Mouse (Mus musculus) frontal cortex, adult 2 months (tissue): Measurements from ENCODE around the gene Tram2. TPM values are rescaled to one million over a fixed set of nuclear protein-coding genes. Genes with fewer than 3 reads are reported as not detected.
A peak's percentile ranks its signal among the peaks of the same experiment; 100 is the strongest.

Experiments
- DNase-seq, 2 experiments: peaks; one replicate each; pipeline ENCODE4 v3.0.0; 2022; ENCODE audit warnings: low spot score in 1 of 2; ENCODE audit errors: extremely low spot score in 1 of 2
- polyA plus RNA-seq: library from polyadenylated mRNA; depleted of rRNA; stranded (reverse); fragments of >200 nt; gene quantifications from 2 replicates; pipeline ENCODE4 v1.2.3, GENCODE M21; 2012; rRNA removed

The Tram2 gene
- polyA plus RNA-seq, 1 experiment, result 1.4 TPM

DNA sequence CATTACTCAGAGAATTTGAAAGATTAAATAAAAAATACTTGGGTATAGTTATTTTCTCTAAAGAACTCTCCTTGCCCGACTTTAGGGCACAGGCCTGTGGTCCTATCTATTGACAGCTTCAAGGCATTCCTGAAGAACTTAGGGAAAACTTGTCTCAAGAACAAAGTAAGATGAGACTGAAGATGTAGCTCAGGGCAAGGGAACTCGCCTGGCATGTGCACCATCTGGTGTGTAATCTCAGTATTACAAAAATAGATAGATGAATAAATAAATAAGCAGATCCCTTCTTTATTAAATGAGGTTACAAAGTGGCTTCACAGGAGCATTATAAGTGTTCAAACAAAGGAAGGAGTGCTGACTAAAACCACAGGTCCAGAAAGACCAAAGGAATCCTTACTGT is 94.9 kb downstream of the Tram2 start:
- peak in 1 of 2 experiments; percentile 22 for DNase-seq

DNA sequence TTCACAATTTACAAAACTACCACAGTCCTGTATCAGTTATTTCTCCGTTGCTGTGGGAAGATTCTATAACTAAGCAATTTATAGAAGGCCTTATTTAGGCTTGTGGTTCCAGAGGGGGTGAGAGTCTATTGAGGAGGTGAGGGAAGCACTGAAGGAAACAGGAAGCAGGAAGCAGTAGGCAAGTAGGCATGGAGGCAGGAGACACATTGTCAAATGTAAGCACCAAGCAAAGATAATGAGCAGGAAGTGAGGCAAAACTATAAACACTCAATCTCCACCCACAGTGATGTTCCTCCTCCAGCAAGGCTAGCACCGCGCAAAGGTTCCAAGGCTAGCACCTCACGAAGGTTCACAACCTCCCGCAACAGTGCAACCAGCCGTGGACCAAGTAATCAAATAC is 97.3 kb downstream of the Tram2 start:
- DNase-seq, result no peak

DNA sequence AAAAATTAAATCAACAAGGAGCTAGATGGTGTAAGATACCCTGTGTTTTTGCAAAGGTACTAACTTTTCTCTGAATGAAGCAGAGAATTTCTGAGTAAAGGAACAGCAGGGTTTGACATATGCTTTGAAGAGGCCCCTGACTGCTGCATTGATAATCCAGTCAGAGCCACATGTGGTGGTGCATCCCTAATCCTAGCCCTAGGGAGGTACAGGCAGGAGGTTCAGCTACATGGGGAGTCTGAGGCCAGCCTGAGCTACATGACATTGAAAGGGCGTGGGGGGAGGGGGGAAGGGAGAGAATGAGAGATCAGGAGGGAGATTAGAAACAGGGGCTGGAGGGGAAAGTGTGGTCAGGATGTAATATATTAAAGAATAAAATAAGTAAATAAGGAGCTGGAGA is 98.5 kb downstream of the Tram2 start:
- DNase-seq, result no peak

DNA sequence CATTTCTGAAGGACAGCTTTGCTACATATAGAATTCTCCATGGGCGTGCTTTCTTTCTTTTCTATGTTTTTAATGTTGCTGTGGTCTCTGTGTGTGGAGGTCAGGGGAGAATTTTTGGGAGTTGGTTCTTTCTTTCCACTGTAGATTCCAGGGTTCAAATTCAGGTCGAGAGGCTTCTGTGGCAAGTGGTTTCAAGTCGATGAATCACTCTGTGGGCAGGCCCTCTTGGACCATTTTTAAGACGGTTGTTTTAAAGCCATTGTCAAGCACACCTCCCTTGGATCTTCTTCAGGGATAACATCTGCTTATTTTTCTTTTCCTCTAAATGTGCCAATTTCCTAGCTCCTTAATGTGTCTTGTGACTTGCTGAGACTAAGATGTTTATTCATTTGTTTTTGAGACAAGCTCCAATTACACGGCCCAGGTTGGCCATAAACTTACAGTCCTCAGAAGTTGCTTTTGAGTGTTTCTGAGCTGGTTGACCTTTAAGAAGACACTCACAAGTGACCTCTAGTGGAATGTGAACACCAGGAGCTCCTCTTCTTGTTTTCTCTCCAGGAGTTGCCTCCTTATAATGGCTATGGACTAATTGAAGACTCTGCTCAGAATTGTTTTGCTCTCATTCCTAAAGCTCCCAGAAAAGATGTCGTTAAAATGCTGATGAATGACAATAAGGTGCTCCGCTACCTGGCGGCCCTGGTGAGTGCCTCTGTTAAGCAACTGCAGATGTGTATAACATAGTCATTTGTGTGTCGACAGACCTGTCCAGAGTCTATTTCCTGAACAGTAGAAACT is 104.5 kb downstream of the Tram2 start:
- no peak for DNase-seq

DNA sequence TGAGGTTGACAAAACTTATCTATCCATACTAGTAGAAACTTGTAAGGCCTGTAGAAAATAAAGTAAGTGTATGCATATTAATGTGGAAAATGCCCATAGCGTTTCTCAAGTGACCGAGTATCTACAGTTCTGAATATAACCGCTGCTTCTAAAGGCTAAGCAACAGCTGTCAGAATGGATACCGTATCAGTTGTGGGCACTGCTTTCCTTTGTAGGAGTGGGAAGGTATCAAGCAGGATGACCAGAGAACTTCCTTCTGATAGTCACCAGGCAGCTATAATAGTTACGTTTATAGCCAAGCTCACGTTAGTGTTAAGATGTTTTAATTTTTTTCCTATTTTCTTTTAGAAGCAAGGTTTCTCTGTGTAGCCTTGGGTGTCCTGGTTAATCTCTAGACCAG is 105.6 kb downstream of the Tram2 start:
- no peak for DNase-seq

DNA sequence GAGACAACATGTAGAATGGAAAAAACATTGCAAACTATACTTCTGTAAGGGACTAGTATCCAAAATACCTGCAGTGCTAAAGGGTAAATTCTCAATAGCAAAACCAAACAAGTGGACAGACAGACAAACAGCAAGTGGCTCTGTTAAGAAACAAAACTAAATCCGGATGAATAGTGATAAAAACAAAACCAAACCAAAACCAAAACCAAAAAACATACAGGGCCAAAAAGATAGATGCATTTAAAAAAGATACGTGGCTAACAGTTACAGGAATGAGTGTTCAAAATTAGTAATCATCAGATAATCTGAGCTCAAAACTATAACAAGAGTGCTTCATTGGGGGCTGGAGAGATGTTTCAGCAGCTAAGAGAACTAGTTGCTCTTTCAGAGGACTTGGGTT is 109.4 kb downstream of the Tram2 start:
- DNase-seq, result no peak

DNA sequence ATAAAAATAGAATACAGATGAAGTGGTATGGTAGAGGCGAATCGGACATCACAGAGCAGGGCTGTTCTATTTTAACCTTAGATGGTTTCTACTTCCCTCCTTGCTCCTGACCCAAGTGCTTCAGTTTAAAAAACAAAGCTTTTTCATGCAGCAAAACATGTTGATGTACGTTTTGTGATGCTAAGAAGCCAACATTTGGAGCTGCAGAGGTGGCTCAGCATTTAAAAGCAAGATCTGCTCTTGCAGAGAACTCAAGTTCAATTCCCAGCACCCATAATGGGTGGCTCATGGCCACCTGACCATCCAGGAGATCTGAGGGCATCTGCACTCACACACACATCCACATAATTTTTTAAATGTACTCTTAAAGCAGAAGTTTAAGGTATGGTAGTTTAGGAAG is 124.2 kb downstream of the Tram2 start:
- no peak for DNase-seq

DNA sequence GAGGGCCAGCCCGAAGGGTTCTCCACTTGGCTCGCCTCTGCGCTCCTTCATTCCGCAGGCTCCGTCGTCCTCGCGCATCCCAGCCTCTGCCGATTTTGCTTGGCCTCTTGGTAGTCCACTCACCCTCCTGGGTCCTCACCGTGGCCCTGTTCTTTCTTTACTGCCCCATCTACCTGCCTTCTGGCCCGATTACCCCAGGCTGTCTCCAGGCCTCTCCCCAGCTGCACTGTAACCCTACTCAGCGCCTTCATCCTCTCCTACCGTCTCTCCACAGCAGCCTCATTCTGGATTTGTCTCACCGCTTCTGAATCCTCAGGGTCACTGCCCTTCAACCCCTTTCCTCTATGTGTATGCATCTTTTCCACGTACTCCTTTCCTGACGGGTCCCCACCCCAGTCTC is 127.2 kb downstream of the Tram2 start:
- DNase-seq, result no peak

DNA sequence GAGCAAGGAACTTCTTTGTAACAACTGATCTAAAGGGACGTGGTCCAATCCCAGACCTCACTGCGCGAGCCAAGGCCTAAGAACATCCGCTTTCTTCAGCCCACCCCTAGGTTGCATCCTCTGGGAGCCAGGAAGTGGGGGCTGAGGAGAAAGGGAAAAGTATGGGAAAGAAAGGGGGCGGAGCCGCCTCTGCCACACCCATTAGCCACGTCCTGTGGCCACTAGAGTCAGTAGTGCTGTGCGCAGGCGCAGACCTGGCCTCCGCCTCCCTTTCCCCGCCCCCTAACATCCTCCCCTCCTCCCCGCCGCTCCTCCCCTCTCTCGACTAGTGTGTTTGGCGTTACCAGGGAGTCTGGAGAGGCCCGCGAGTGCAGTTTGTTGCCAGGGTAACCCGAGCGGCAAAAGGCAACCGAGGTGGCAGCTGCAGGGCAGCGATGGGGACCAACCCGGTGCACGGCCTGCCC is 127.7 kb downstream of the Tram2 start, which contains the start of gene Efhc1:
TSS of gene Efhc1 (plus strand) at position 327 of the 464 bp plus-strand sequence.
- peak; percentile 91 to 95 for DNase-seq

Other genes starting within 250 kb of the Tram2 start
- 68.9 and 69.5 TPM in 2 replicates for gene Paqr8, start 188.6 kb downstream of the Tram2 start, polyA plus RNA-seq
- gene Efhc1, start 127.6 kb downstream of the Tram2 start, polyA plus RNA-seq, result 1.7 and 1.8 TPM in 2 replicates
- 51.4 and 55.9 TPM in 2 replicates for gene Tmem14a, start 139.3 kb upstream of the Tram2 start, polyA plus RNA-seq
- 2.5 and 2.6 TPM in 2 replicates for gene Gsta3, start 161.4 kb upstream of the Tram2 start, polyA plus RNA-seq